In genomic region chr13:55362453-55363060, GRCm38 (mm10) we compare ENCODE assay signal across 8 mouse cellular contexts. TPM values are rescaled to one million over a fixed set of nuclear protein-coding genes. Genes with fewer than 3 reads are reported as not detected.
DNase-seq lines count a peak whose midpoint lies in the region; ATAC-seq lines count a peak whose summit lies in the region.

TSS of gene Lman2 (minus strand) at chr13:55362783.

- peaks cover 13% of the 10 kb centered on the region for H3K4me1 ChIP-seq in intestine, embryonic 14.5 days (replicated peaks; ENCODE audit: control insufficient read depth, insufficient read depth, low read length)

- peak; percentile 98 for ATAC-seq in intestine, embryonic 14.5 days (replicated peaks; ENCODE audit: low FRiP score, low TSS enrichment, low read depth)

- intact Hi-C loops in left cerebral cortex, postnatal 14 days (cut with DNase I): no loop called here

- DNase-seq in adrenal gland, adult 18-20 months (ENCODE audit: low spot score in 2 of 2): peak; percentile 82 to 87
- peak; percentile 99 for DNase-seq in embryo, embryonic 11 days
- DNase-seq in gastrocnemius, postnatal 25 days: peak; percentile 98
- DNase-seq in intestine, embryonic 14.5 days (ENCODE audit: low spot score): peak; percentile 95
- DNase-seq in left cerebral cortex, postnatal 14 days (ENCODE audit: low spot score in 2 of 2): peak; percentile 98 to 99
- peak; percentile 99 for DNase-seq in mesoderm, embryonic 11.5 days (ENCODE audit: low read depth, low spot score)
- DNase-seq in right cerebral cortex, postnatal 36 days (ENCODE audit: low spot score in 2 of 2): peak; percentile 99
- DNase-seq in yolk sac, embryonic 10.5 days (ENCODE audit: low spot score): peak; percentile 99

- peak within 1 kb of the TSS; percentile 87 for H3K9ac ChIP-seq in intestine, embryonic 14.5 days (ENCODE audit: low read length)

- no peaks in the 10 kb centered on the region for H3K27me3 ChIP-seq in intestine, embryonic 14.5 days (replicated peaks; ENCODE audit: control insufficient read depth, insufficient read depth, low read length)

- H3K4me3 ChIP-seq in intestine, embryonic 14.5 days (ENCODE audit: low read depth, low read length): peak within 1 kb of the TSS; percentile 97

- peaks cover 37% of the 10 kb centered on the region for H3K36me3 ChIP-seq in intestine, embryonic 14.5 days (ENCODE audit: control insufficient read depth, insufficient read depth, low read length)

- no peaks in the 10 kb centered on the region for H3K9me3 ChIP-seq in intestine, embryonic 14.5 days (ENCODE audit: control insufficient read depth, low read length)

- WGBS in intestine, embryonic 14.5 days: under 1% methylated on average over 35 of the region's 35 CpGs

- peak within 1 kb of the TSS; percentile 95 for H3K27ac ChIP-seq in intestine, embryonic 14.5 days (ENCODE audit: low read depth)

- peak within 1 kb of the TSS; percentile 94 for H3K4me2 ChIP-seq in intestine, embryonic 14.5 days (ENCODE audit: low read length)

RNA-seq across cellular contexts. Expression of gene Lman2, which starts in this region (rescaled TPM):
- 100 to 1,000 TPM; 113 to 121 TPM for total RNA-seq in adrenal gland, adult 18-20 months (2021)
- total RNA-seq in gastrocnemius, postnatal 25 days (2021): 10 to 100 TPM; 35.1 to 35.7 TPM
- polyA plus RNA-seq in intestine, embryonic 14.5 days (2014; fragmentation: Nextera tagmentation; extraction: Ambion mirVana): 99.9 and 104 TPM in 2 replicates
- 10 to 100 TPM; 47.5 to 51.0 TPM for total RNA-seq in left cerebral cortex, postnatal 14 days (2021)

Comparison
In these comparisons a context has a peak if more than half of its experiments do, and no peak if none do; other contexts are left out.
1. Peak in every context shown above with its lines: DNase-seq, ATAC-seq, H3K4me3 ChIP-seq and H3K27ac ChIP-seq.